Mouse (Mus musculus): Measurements from ENCODE around the gene Zbtb20.

- TF ChIP-seq POLR2A (IDR thresholded peaks at IDR 0.05; ENCODE audit: control insufficient read depth, low read depth, low read length) (no peak), CTCF (IDR thresholded peaks at IDR 0.05; ENCODE audit: control insufficient read depth, insufficient read depth, insufficient replicate concordance, low read depth, low read length) (no peak)
These were observed 383.8 kb downstream of the Zbtb20 start for GRCm38 (mm10) chr16:43259466-43259865.
